Mouse (Mus musculus): Measurements from ENCODE around the gene BC107364.
"Not testable (repeated sequence)": the region's sequence is repeated elsewhere in the genome, so short reads cannot be mapped to it uniquely, and the experiment has no call there.

Gene BC107364

GRCm38 (mm10) chr3:96414126-96414950 lies 37.8 kb downstream of the BC107364 start:
- DNase-seq (ENCODE audit: low spot score in 2 of 2): peak; percentile 78 to 82

DNA sequence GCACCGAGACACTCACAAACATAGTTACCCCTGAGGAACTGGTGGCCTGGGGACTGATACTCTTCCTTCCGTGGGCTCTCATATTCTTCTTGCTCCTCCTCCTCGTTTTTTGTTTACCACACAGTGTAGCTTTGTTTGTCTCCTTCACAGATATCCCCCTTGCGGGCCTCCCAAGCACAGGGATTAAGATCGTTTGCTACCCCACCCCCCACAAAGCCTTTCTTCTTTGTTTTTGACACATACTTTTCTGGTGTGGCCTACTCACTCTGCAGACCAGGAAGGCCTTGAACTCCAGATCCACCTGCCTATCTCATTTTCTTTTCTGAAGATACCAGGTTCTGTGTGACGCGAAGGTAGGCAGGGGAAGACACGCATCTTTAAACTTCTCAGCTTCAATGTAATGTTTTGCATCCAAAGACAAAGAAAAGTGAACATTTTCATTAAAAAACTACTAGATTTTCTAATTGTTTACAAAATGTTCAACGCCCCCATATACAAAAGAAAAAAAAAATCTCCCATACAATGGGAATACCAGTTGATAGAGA lies 38.5 kb downstream of the BC107364 start:
- no peak for DNase-seq (ENCODE audit: low spot score in 2 of 2)

GRCm38 (mm10) chr3:96411821-96412220 lies 40.3 kb downstream of the BC107364 start:
- no peak for DNase-seq (ENCODE audit: low spot score in 2 of 2)

- DNase-seq (ENCODE audit: low spot score in 2 of 2): no peak
Measured at GRCm38 (mm10) chr3:96410966-96411365, 41.1 kb downstream of the BC107364 start.

- no peak for DNase-seq (ENCODE audit: low spot score in 2 of 2)
Measured at GRCm38 (mm10) chr3:96409701-96410246, 42.3 kb downstream of the BC107364 start.

- not testable (repeated sequence) for DNase-seq (ENCODE audit: low spot score in 2 of 2)
Measured at GRCm38 (mm10) chr3:96408111-96408510, 44.0 kb downstream of the BC107364 start.

DNA sequence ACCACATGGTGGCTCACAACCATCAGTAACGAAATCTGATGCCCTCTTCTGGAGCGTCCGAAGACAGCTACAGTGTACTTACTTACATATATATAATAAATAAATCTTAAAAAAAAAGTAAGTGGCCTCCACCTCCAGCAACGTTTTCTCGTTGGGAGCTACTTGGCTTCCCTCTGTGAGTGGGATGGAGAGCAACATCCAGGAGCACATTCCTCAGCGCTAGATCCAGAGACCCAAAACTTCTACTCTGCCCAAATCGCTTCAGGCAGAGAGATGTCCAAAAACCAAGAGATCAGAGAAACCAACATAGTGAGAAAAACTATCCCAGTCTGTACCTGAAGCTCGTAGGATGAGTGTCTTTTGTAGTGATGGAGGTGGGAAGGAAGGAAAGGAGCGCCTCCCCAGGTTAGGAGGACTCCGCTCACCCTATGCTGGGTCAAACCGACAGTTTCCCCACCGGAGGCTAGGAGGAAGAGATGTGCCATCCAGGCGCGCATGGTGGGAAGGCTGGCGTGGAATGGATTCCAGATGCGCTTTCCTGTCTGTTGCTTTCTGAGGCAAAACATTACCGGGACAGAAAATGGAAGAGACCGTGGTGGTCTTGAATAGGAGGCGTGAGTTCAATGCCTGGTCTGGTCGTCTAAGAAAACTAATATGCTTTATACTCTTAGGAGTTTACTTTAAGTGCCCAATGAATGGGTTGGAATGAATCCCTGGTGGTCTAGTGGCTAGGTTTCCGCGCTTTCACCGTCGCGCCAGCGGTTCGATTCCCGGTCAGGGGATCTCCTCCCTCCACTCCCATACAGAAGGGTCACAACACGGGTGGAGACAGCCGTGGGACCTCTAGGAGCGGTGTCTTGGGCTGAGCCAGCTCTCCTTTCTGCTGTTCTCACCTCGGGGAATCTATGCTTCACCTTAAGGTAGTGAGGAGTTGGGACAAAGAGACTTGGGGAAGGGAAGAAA lies 46.3 kb downstream of the BC107364 start:
- DNase-seq (ENCODE audit: low spot score in 2 of 2): no peak

DNA sequence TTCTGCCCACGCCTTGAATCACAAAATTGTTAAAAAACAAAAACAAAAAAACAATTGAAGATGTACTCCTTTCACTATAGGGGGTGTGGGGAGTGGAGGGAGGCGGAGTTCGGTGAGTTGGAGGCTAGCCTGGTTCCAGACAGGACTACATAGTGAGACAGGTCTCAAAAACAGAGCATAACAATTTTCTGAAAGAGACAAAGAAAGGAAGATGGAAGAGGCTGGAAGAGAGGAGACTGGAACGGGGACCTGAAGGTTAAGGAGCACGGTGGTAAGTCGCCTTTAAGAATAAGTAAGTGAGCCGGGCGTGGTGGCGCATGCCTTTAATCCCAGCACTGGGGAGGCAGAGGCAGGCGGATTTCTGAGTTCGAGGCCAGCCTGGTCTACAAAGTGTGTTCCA lies 47.1 kb downstream of the BC107364 start:
- no peak for DNase-seq (ENCODE audit: low spot score in 2 of 2)

- DNase-seq (ENCODE audit: low spot score in 2 of 2): no peak
Measured at GRCm38 (mm10) chr3:96404450-96404849, 47.7 kb downstream of the BC107364 start.

DNA sequence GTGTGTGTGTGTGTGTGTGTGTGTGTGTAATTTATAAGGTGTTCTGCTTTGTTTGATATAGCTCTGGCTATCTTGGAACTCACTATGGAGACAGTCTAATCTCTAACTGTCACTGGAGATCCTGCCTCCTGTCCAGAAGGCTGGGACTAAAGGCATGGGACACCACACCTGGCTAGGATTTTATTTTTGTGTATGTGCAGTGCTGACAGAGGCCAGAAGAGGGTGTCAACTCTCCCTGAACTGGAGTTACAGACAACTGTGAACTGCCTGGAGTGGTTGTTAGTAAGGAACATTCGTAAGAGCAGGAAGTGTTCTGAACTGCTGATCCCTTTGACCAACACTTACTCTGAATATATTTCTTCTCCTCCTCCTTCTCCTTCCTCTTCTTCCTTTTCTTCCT lies 49.1 kb downstream of the BC107364 start:
- no peak for DNase-seq (ENCODE audit: low spot score in 2 of 2)

DNA sequence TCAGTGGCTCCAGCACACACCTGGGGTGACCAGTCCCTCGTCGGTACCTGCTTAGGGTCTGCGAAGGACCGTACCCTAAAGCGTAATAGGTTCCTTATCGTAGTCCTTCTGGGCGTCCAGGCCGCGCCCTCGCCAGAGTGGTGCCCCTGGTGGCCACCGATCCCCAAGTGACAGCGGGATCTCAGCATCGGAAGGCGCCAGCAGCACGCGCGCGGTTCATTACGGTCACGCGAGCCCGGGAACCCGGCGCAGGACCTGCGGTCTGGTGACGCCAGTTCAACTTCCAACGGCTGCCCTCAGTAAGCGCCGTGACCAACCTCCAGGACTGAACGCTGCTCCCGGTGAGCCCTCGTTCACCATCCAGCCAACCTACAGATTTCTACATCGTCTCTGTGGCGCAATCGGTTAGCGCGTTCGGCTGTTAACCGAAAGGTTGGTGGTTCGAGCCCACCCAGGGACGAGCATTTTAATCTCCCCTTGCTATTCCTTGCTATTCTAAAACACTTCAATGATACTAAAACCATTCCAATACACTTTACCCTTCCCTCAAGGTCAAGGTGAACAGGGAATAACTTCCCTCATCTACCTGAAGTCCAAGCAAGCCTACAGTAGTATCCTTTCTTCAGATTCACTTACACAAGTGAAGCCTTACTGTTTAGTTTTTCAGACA lies 50.1 kb downstream of the BC107364 start:
- DNase-seq (ENCODE audit: low spot score in 2 of 2): no peak

DNA sequence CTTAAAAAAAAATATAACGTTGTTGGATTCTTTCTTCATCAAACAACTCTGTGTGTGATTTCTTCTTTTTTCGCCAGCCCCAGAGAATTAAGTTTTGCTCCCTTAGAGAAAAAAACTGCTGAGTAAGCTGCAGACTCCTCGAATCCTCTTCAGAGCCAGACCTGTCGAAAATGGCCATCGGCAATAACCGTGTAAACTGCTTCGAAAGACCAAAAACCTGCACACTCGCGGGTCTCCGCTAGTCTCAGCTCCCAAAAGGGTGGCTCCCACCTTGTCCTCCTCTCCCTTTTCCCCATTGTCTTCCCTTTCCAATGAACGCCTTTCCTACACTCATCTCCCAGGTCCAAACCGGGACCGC lies 50.7 kb downstream of the BC107364 start:
- no peak for DNase-seq (ENCODE audit: low spot score in 2 of 2)

GRCm38 (mm10) chr3:96398911-96399310 lies 53.2 kb downstream of the BC107364 start:
- DNase-seq (ENCODE audit: low spot score in 2 of 2): no peak

GRCm38 (mm10) chr3:96396857-96397256 lies 55.2 kb downstream of the BC107364 start:
- no peak for DNase-seq (ENCODE audit: low spot score in 2 of 2)

DNA sequence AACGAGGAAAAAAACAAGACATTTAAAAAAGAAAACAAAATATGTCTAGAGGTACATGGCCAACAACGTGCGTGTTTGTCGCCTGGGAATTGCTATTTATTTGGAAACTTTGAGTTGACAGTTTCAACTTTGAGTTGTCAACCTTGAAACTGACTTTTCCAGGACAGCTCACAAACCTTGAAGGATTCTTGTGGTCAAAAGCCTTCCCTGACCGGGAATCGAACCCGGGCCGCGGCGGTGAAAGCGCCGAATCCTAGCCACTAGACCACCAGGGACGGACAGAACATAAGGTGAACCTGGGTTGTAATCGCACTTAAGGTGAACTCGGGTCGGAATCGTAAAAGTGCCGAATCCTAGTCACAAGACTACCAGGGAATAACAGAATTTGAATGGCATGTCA lies 64.9 kb downstream of the BC107364 start:
- not testable (repeated sequence) for DNase-seq (ENCODE audit: low spot score in 2 of 2)

Data from spleen, postnatal 14 days (tissue).